Mouse (Mus musculus): ENCODE results near the gene Brsk1. TPM values are rescaled to one million over a fixed set of nuclear protein-coding genes. Genes with fewer than 3 reads are reported as not detected.

The Brsk1 gene
- polyA plus RNA-seq (2017; shearing (Covaris generic)) = not detected

GRCm38 (mm10) chr7:4690387-4690786 lies at the start of gene Brsk1:
Brsk1 (plus strand) TSS chr7:4690604.

GRCm38 (mm10) chr7:4658912-4659551 lies 31.4 kb upstream of the Brsk1 start, which contains the start of gene Ppp6r1:
Ppp6r1 (minus strand) TSS chr7:4659019.

GRCm38 (mm10) chr7:4684632-4685417 lies 5.6 kb upstream of the Brsk1 start, which contains the start of gene Hspbp1:
Hspbp1 (minus strand) TSS chr7:4685068.

GRCm38 (mm10) chr7:4725169-4725568 lies 34.8 kb downstream of the Brsk1 start, which contains the start of gene Tmem150b:
Tmem150b (minus strand) TSS chr7:4725249.

GRCm38 (mm10) chr7:4739544-4740275 lies 49.3 kb downstream of the Brsk1 start, which contains the start of gene Kmt5c:
Kmt5c (plus strand) TSS chr7:4740115.

GRCm38 (mm10) chr7:4752821-4753570 lies 62.6 kb downstream of the Brsk1 start, which contains the start of gene Cox6b2:
Cox6b2 (minus strand) TSS chr7:4753094.

Other genes with a start within 250 kb of the Brsk1 start
- 4.1 TPM for gene Rdh13, start 245.0 kb upstream of the Brsk1 start, polyA plus RNA-seq (2017; shearing (Covaris generic))
- gene Eps8l1, start 229.9 kb upstream of the Brsk1 start, polyA plus RNA-seq (2017; shearing (Covaris generic)) = 10.6 TPM
- 228 TPM for gene Ppp1r12c, start 188.9 kb upstream of the Brsk1 start, polyA plus RNA-seq (2017; shearing (Covaris generic))
- gene Tnnt1, start 174.2 kb upstream of the Brsk1 start, polyA plus RNA-seq (2017; shearing (Covaris generic)) = 2.4 TPM
- gene Tnni3, start 166.4 kb upstream of the Brsk1 start, polyA plus RNA-seq (2017; shearing (Covaris generic)) = not detected
- gene Dnaaf3, start 158.2 kb upstream of the Brsk1 start, polyA plus RNA-seq (2017; shearing (Covaris generic)) = 0.34 TPM
- gene Syt5, start 143.1 kb upstream of the Brsk1 start, polyA plus RNA-seq (2017; shearing (Covaris generic)) = 0.21 TPM
- not detected for gene Ptprh, start 86.6 kb upstream of the Brsk1 start, polyA plus RNA-seq (2017; shearing (Covaris generic))
- gene Tmem86b, start 59.2 kb upstream of the Brsk1 start, polyA plus RNA-seq (2017; shearing (Covaris generic)) = 12.0 TPM
- gene Ppp6r1, start 31.6 kb upstream of the Brsk1 start, polyA plus RNA-seq (2017; shearing (Covaris generic)) = 235 TPM
- gene Hspbp1, start 5.5 kb upstream of the Brsk1 start, polyA plus RNA-seq (2017; shearing (Covaris generic)) = 60.7 TPM
- not detected for gene Tmem150b, start 34.6 kb downstream of the Brsk1 start, polyA plus RNA-seq (2017; shearing (Covaris generic))
- 33.0 TPM for gene Kmt5c, start 49.5 kb downstream of the Brsk1 start, polyA plus RNA-seq (2017; shearing (Covaris generic))
- gene Cox6b2, start 62.5 kb downstream of the Brsk1 start, polyA plus RNA-seq (2017; shearing (Covaris generic)) = 1.7 TPM
- not detected for gene Fam71e2, start 80.7 kb downstream of the Brsk1 start, polyA plus RNA-seq (2017; shearing (Covaris generic))
- gene Il11, start 92.3 kb downstream of the Brsk1 start, polyA plus RNA-seq (2017; shearing (Covaris generic)) = not detected
- not detected for gene Tmem190, start 92.3 kb downstream of the Brsk1 start, polyA plus RNA-seq (2017; shearing (Covaris generic))
- 7.3 TPM for gene Tmem238, start 99.1 kb downstream of the Brsk1 start, polyA plus RNA-seq (2017; shearing (Covaris generic))
- gene Rpl28, start 102.3 kb downstream of the Brsk1 start, polyA plus RNA-seq (2017; shearing (Covaris generic)) = 251 TPM
- gene Ube2s, start 122.0 kb downstream of the Brsk1 start, polyA plus RNA-seq (2017; shearing (Covaris generic)) = 295 TPM
- 0.91 TPM for gene Shisa7, start 154.1 kb downstream of the Brsk1 start, polyA plus RNA-seq (2017; shearing (Covaris generic))
- 8.8 TPM for gene Isoc2b, start 179.7 kb downstream of the Brsk1 start, polyA plus RNA-seq (2017; shearing (Covaris generic))
- 0.60 TPM for gene Isoc2a, start 186.5 kb downstream of the Brsk1 start, polyA plus RNA-seq (2017; shearing (Covaris generic))
- gene Gm36210, start 215.9 kb downstream of the Brsk1 start, polyA plus RNA-seq (2017; shearing (Covaris generic)) = not detected
- gene Zfp628, start 224.6 kb downstream of the Brsk1 start, polyA plus RNA-seq (2017; shearing (Covaris generic)) = 3.0 TPM
- not detected for gene Nat14, start 231.4 kb downstream of the Brsk1 start, polyA plus RNA-seq (2017; shearing (Covaris generic))
- gene Ssc5d, start 235.2 kb downstream of the Brsk1 start, polyA plus RNA-seq (2017; shearing (Covaris generic)) = not detected